Mouse (Mus musculus) heart, postnatal 10 days (tissue): ENCODE data around the gene Aars2. TPM values are rescaled to one million over a fixed set of nuclear protein-coding genes. Genes with fewer than 3 reads are reported as not detected.

Experiments
- DNase-seq, 2 experiments: peaks; one replicate each; pipeline ENCODE4 v3.0.0; 2021
- intact Hi-C: fragments of 180-260 bp; cut with DNase I; formaldehyde crosslinking; loops from one replicate; pipeline ENCODE4 v1.15.1; 2025
- total RNA-seq, 2 experiments: library from RNA; stranded (reverse); gene quantifications; 2 replicates each; pipeline ENCODE4 v1.2.3; 2021

Gene Aars2
- total RNA-seq, 2 experiments from 2014 or later = 19.3 to 20.2 TPM

GRCm38 (mm10) chr17:45538394-45538793 is 31.8 kb downstream of the Aars2 start:
- intact Hi-C loops = no loop called here
- DNase-seq = no peak

- DNase-seq = no peak
- intact Hi-C loops = no loop called here
These were observed 33.0 kb downstream of the Aars2 start for GRCm38 (mm10) chr17:45539664-45540063.

DNA sequence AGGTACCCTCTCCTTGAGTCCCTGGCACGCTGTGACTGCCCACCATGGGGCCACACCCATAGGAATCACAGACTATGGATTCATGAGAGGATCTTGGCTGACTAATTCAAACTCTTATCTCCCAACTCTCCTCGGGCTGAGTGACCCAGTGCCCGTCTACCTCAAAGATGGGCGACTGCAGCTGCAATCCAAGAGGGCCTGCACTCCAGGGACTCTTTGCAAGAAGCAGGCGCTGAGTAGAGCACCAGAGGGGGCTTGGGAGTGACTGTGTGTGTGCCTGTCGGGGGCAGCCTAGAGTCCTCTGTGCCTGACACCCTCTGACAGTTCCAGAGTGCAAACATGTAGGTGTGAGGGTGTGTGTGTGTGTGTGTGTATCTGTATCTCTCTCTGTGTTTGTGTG is 35.5 kb downstream of the Aars2 start:
- intact Hi-C loops = no loop called here
- DNase-seq = no peak

DNA sequence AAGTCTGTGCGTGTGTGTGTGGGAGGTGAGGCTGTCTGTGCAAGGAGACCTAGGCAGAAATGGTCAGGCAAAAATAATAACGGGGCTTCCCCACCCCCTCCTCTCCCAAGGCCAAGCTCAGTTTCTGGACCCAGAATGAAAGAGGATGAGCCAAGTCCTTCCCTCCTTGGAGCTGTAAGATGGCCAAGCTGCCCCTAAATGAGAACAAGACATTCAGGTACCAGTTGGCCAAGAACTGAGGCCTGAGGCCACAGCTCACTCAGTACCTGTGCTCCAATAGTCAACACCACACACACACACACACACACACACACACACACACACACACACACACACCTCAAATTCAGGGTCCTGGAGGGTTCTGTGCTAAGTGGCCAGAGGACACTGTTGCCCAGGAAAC is 36.1 kb downstream of the Aars2 start:
- no peak for DNase-seq
- intact Hi-C loops = no loop called here

DNA sequence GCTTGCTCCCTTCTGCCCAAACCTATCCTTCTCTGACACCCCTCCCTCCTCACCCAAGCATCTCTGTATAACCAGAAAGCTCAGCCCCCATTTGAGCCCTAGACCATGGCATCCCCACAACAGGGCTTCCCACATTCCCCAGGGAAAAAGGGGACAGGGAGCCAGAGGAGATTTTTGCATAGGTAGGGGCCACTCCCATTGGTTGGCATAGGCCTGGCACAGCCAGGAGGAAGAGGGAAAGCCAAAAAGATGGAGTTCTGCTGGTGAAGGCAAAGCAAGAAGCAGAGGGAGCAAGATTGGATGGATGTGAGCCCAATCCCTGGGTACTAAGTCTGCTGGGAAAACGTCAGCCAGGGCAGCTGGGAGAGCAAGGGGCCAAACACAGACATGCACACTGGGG is 36.5 kb downstream of the Aars2 start:
- no peak for DNase-seq
- intact Hi-C loops = no loop called here

GRCm38 (mm10) chr17:45544001-45544872 is 37.6 kb downstream of the Aars2 start:
- intact Hi-C loops = no loop called here
- DNase-seq = no peak

GRCm38 (mm10) chr17:45544873-45545277 is 38.2 kb downstream of the Aars2 start:
- intact Hi-C loops = no loop called here
- DNase-seq = no peak

DNA sequence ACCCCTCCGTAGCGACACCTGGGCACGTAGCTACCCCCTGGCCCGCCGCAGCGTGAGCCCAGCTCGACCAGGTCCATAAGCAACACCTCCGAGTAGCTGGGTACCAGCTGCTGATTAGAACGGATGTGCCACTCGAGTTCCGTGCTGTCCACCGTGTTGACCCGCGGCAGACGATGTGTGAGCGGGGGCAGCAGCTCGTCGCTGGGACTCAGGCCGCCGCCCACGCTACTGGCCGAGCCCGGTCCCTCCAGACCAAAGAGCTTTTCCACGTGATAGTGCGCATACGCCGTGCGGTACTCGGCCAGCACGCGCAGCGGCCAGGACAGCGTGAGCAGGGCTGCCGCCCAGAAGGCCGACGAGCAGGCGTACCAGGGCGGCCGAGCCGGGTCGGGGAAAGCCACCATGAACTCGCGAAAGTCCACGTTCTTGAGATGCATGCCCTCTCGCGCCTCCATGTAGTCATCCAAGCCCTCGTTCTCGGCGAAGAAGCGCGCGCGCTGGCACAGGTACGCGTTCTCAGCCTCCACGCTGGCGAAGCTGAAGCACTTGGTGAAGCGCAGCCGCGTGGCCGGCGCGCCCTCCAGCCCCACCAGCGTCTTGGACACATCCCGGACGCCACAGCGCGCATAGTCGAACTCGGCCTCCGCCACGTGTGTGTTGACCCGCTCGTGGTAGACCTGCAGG is 38.8 kb downstream of the Aars2 start:
- intact Hi-C loops = no loop called here
- no peak for DNase-seq

GRCm38 (mm10) chr17:45546941-45547340 is 40.3 kb downstream of the Aars2 start:
- intact Hi-C loops = no loop called here
- no peak for DNase-seq

DNA sequence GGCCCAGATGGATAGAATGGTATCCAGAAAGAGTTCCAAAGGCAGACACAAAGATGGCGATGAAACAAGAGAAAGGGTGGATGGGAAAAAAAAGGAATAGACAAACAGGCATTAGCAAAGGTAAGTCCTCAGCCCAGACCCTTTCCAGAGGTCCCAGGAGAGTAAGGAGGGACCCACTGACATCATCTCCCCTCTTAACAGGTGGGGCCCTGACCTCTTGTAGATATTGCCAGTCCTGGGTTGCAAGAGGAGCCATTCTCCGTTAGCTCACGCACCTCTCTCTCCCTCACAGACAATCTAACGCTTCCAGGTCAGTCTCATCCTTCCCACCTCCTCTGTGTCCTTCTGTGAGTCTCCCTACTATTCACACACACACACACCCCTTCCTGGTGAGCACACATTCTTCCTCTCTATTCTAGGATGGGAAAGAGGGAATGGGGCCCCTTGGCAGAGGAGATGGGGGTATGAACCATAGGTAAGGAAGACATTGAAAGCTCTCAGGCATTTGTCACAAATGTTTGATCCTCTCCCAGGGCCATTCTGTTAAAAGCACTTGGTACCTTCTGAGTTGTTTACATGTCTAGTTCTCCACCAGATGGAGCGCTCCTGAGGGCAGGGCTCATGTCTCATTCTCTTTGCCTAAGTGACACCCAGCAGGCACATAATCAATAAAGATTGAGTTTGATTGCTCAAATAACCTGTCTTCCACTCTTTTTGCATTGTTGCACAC is 41.0 kb downstream of the Aars2 start:
- no peak for DNase-seq
- intact Hi-C loops = no loop called here

DNA sequence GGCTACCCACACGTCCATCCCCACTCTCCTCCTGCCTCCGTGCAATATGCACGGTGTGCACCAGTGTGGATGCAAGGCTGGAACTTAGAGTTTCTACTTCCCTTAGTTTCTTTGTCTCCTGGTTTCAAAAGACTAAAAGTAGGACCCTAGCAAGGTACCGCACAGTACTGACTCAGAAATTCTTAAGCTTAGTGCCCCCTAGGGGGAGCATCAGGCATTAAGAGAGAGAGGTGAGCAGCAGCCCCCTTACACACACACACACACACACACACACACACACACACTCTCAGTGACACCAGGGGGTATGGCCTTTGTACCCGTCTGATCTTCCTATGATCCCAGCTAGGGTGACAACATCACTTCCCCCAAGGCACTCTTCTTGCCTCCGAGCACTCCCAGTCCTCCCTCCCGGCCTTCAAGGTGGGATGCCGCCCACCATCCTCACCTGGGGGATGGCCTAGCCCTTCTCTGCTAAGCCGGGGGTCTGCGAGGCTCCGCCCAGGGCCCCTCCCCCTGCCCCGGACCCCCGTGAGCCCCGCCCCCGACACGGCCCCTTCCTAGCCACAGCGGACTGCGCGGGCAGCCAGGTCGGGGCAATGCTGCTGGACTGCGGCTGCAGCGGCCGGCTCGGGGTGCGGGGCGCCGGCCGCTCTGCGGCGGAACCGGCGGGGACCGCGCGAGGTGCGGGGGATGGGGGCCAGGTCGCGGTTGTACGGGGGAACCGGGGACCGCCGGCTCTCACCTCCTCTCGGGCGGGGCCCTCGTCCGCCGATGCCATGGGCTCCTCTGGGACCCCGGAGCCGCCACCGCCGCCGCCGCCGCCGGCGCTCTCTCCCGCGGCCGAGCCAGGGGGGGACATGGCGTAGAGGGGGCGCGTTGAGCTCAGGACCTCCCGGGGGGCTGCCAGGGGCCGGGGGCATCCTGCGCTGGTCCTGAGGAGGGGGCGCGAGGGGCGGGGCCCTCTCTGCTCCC is 42.2 kb downstream of the Aars2 start:
- intact Hi-C loops = no loop called here
- no peak for DNase-seq

DNA sequence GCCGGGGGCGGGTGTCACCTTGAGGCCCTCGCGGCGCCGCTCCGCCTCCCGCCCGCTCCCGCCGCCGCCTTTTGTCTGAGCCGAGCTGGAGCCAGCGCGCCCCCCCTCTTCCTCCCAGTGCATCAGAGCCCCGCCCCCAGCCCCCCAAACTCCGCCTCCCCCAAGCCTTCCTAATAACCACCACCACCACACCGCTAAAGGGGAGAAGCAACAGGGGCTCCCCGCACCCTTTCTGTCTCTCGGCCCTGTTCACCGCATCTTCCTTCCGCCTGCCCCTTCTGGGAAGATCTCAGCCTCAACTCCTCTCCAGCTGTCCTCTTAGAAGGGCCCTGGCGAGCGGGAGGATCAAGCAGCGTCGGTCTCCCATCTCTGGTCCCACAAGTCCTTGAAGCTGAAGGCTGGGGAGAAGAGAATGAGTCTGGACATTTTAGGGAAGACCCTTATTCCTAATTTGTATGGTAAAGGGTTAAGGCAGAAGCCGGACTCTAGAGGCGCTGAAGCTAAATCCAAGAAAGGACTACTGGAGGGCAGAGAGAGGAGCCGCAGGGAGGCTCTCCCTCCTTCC is 43.1 kb downstream of the Aars2 start, which contains the start of gene Tmem151b:
TSS of gene Tmem151b (minus strand) at position 61 of the 565 bp plus-strand sequence.
- intact Hi-C loops = no loop called here
- no peak for DNase-seq

GRCm38 (mm10) chr17:45550253-45550652 is 43.6 kb downstream of the Aars2 start:
- no peak for DNase-seq
- intact Hi-C loops = no loop called here

DNA sequence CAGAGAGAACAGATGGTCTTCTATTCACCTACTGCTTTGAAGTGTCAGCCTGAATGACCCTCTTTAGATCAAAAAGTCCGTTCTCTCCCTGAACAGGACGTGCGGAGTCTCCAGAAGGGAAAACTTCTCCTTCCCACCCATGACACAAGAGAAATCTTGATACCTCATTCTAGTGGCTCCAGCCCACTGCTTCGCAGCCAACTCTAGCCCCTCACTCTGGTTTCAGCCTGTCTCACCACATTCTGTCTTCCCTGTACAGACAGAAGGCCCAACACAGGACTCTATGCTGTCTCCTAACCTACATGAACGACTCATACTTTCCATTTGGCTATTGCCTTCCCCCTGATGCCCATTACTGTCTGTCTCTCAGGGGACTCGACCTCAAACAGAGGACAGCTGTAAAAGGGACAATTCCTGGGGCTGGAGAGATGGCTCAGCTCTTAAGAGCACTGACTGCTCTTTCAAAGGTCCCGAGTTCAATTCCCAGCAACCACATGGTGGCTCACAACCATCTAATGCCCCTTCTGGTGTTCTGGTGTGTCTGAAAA is 44.7 kb downstream of the Aars2 start:
- DNase-seq = no peak
- intact Hi-C loops = no loop called here

DNA sequence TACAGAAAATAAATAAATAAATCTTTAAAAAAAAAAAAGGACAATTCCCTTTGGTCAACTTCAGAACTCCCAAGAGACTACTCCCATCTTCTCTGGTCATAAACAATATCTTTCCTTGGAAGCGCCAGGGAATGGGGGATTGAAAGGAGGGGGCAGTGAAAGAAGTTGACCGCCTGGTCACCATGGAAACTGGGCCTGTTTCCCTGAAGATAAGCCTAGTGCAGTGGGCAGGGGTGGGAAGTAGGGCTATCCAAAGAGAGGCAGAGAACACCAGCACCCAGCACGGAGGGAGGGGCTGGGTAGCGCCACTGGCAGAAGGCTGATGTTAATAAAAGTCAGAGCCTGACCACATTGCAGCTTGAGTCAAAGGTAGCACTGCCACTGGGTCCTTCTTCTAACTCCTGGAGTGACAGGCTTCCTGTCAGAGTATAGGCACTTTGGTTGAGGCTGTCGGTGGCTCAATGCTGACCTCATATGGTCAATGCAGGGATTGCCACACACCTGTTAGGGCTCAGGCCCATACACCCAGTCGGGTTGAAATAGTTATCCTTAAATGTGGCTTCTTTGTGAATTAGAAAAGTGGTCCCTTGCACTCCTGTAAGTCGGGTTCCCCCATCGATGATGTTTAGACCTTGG is 45.3 kb downstream of the Aars2 start:
- intact Hi-C loops = loop anchor here (1.0 kb wide), 2 partner anchors 36 to 74 kb away; no protein-coding TSS in a partner anchor
- DNase-seq = peak; percentile 82 to 87

- DNase-seq = no peak
- intact Hi-C loops = no loop called here
These were observed 46.4 kb downstream of the Aars2 start for GRCm38 (mm10) chr17:45553065-45553464.

DNA sequence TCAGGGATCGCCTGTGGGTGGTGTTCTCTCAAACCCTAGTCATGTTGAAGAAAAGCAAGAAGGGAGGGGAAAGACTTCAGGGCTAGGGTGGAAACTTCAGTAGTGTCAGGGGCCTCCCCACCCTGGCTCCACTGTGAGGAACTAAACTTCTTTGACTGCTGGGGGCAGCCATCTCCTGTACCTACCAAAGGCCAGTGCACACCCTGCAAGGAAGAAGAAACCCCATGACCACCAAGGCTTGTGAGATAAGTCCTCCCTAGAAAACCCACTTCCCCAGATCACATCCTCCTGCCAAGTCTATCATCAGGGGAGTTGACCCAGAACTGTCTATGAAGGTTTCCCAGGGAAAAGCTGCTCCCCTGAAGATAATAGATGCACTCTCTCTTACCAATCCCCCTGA is 47.8 kb downstream of the Aars2 start:
- no peak for DNase-seq
- intact Hi-C loops = no loop called here

DNA sequence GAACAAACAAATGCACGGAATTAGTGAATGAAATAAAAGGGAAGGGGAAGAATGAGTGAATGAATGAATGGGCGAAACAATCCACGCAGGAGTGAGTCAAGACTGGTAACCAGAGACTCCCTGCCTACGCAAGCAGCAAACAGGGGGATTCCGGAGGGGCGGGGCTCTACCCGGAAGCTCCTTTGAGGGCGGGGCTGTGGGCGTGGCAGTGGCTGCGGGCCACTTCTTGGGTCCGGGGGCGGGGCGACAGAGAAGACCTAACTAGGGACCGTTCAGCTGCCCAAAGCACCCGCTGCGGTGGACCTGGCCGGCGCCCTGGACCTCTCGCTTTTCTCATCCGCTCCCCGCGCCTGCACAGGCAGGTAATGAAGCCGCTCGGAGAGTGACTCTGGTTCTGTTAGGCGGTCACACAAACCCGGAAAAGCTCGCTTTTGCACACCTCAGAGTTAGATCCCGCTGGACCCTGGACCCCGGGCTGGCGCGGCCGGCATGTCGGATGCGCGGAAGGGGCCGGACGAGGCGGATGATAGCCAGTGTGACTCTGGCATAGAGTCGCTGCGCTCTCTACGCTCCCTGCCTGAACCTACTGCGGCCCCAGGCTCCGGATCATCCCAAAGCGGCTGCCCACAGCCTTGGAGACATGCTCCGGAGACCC is 48.9 kb downstream of the Aars2 start, which contains the start of gene Nfkbie:
TSS of gene Nfkbie (plus strand) at position 252 of the 655 bp plus-strand sequence.
- intact Hi-C loops = no loop called here
- DNase-seq = peak; percentile 95
